ENCODE assay signal across 8 mouse cellular contexts in genomic region chr19:40271308-40271892, GRCm38 (mm10). TPM values are rescaled to one million over a fixed set of nuclear protein-coding genes. Genes with fewer than 3 reads are reported as not detected.
A peak's percentile ranks its signal among the peaks of the same experiment; 100 is the strongest.
DNase-seq lines count a peak whose midpoint lies in the region; ATAC-seq and TF ChIP-seq lines count a peak whose summit lies in the region.

Gene Pdlim1, minus strand, starts transcription at chr19:40271842.

- no peaks in the 10 kb centered on the region for H3K9me3 ChIP-seq in hindbrain, embryonic 13.5 days
- H3K9me3 ChIP-seq in limb, embryonic 12.5 days: no peaks in the 10 kb centered on the region
- no peaks in the 10 kb centered on the region for H3K9me3 ChIP-seq in midbrain, embryonic 13.5 days

- H3K4me3 ChIP-seq in hindbrain, embryonic 13.5 days: peak within 1 kb of the TSS; percentile 59
- H3K4me3 ChIP-seq in limb, embryonic 12.5 days (replicated peaks): peak within 1 kb of the TSS; percentile 59
- H3K4me3 ChIP-seq in midbrain, embryonic 13.5 days (replicated peaks): peak within 1 kb of the TSS; percentile 50

- no peaks in the 10 kb centered on the region for H3K36me3 ChIP-seq in hindbrain, embryonic 13.5 days
- no peaks in the 10 kb centered on the region for H3K36me3 ChIP-seq in limb, embryonic 12.5 days
- H3K36me3 ChIP-seq in midbrain, embryonic 13.5 days: no peaks in the 10 kb centered on the region

- no peak for TF ChIP-seq CTCF in brain, embryonic 14.5 days (IDR thresholded peaks at IDR 0.05; ENCODE audit: borderline replicate concordance, extremely low read depth, insufficient read depth, insufficient read length)

- peaks cover 16% of the 10 kb centered on the region for H3K4me1 ChIP-seq in hindbrain, embryonic 13.5 days (replicated peaks)
- H3K4me1 ChIP-seq in limb, embryonic 12.5 days (replicated peaks): no peaks in the 10 kb centered on the region; the same call in 1 of the 2 replicates
- H3K4me1 ChIP-seq in midbrain, embryonic 13.5 days (replicated peaks): peaks cover 16% of the 10 kb centered on the region

- TF ChIP-seq POLR2A in brain, embryonic 14.5 days (IDR thresholded peaks at IDR 0.05; ENCODE audit: borderline replicate concordance, extremely low read depth, insufficient read depth, insufficient read length, poor library complexity, severe bottlenecking): no peak

- H3K27ac ChIP-seq in hindbrain, embryonic 13.5 days: no peak within 1 kb of the TSS
- H3K27ac ChIP-seq in limb, embryonic 12.5 days: no peak within 1 kb of the TSS
- no peak within 1 kb of the TSS for H3K27ac ChIP-seq in midbrain, embryonic 13.5 days

- peak; percentile 70 for ATAC-seq in hindbrain, embryonic 13.5 days (ENCODE audit: low FRiP score)
- ATAC-seq in limb, embryonic 12.5 days (ENCODE audit: insufficient number of reproducible peaks, insufficient read depth, low FRiP score, low TSS enrichment, low read depth): peak; percentile 82
- ATAC-seq in midbrain, embryonic 13.5 days: peak; percentile 80

- peak within 1 kb of the TSS; percentile 97 for H3K4me2 ChIP-seq in hindbrain, embryonic 13.5 days
- peak within 1 kb of the TSS; percentile 95 for H3K4me2 ChIP-seq in limb, embryonic 12.5 days
- H3K4me2 ChIP-seq in midbrain, embryonic 13.5 days (replicated peaks): peak within 1 kb of the TSS; percentile 79

- WGBS in hindbrain, embryonic 13.5 days: under 1% methylated on average over 52 of the region's 54 CpGs
- WGBS in limb, embryonic 12.5 days: under 1% methylated on average over 54 of the region's 54 CpGs
- under 1% methylated on average over 54 of the region's 54 CpGs for WGBS in midbrain, embryonic 13.5 days

- DNase-seq in cerebellum, postnatal 10 days: peak; percentile 68 to 79
- no peak for DNase-seq in cerebellum, adult 11-12 months
- DNase-seq in brain, embryonic 14.5 days (ENCODE audit: low read depth): peak; percentile 68
- peak; percentile 33 for DNase-seq in forelimb bud, embryonic 11.5 days (ENCODE audit: low read depth, low spot score)
- DNase-seq in spleen, postnatal 4 days (ENCODE audit: low spot score in 2 of 2): peak; percentile 75 to 87

- peaks cover 41% of the 10 kb centered on the region for H3K27me3 ChIP-seq in hindbrain, embryonic 13.5 days
- peaks cover 47% of the 10 kb centered on the region for H3K27me3 ChIP-seq in limb, embryonic 12.5 days
- peaks cover 39% of the 10 kb centered on the region for H3K27me3 ChIP-seq in midbrain, embryonic 13.5 days

- H3K9ac ChIP-seq in hindbrain, embryonic 13.5 days: peak within 1 kb of the TSS; percentile 68
- H3K9ac ChIP-seq in limb, embryonic 12.5 days (replicated peaks): peak within 1 kb of the TSS; percentile 66
- H3K9ac ChIP-seq in midbrain, embryonic 13.5 days (replicated peaks): peak within 1 kb of the TSS; percentile 56; the same call in 1 of the 2 replicates

RNA-seq across cellular contexts. Expression of gene Pdlim1, which starts in this region (rescaled TPM):
- 14.9 and 15.1 TPM in 2 replicates for polyA plus RNA-seq in brain, embryonic 14.5 days (2012; rRNA removed)
- polyA plus RNA-seq in hindbrain, embryonic 13.5 days (2015; fragmentation: Nextera tagmentation; extraction: Ambion mirVana): 13.8 and 14.7 TPM in 2 replicates
- 89.9 and 92.1 TPM in 2 replicates for polyA plus RNA-seq in limb, embryonic 12.5 days (2016; fragmentation: Nextera tagmentation; extraction: Ambion mirVana)
- polyA plus RNA-seq in midbrain, embryonic 13.5 days (2015; fragmentation: Nextera tagmentation; extraction: Ambion mirVana): 17.7 and 19.4 TPM in 2 replicates
